Mouse (Mus musculus) spleen, adult 12 weeks (tissue): Measurements from ENCODE around the gene Olfr433.
"Not testable (repeated sequence)": the region's sequence is repeated elsewhere in the genome, so short reads cannot be mapped to it uniquely, and the experiment has no call there.

ENCODE experiments used
- DNase-seq: peaks from one replicate; pipeline ENCODE4 v3.0.0; 2022; ENCODE audit warnings: low spot score

Gene Olfr433

DNA sequence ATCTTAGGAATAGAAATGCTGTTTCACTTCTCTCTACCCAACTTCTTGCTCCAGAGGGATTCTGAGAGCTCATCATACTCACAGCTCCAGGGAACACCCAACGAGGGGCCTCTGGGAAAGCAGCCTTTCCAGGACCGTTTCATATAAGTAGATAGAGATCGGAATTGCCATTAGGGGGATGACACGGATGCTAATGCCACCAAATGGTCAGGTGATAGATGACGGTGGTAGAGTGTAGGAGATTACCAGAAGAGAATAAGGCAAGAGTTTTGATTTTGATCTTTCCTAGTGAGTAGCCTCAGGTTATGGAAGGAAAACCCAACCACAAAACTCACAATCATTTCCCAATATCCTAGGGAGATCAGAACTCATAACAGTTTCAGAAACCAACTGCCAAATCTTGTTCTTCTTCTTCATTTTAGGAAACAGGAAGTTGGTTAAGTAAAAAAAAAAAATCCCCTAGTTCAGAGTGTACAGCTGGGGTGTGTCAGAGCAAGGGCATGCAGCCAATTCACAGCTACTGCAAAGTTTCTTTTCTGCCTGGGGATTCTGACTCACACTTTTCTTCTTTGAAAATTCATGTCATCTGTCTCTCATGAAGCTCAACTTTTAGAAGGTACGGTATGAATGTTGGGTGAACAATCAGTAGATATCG lies at the start of gene Olfr433:
TSS of gene Olfr433 (plus strand) at position 183 of the 655 bp plus-strand sequence.
- no peak for DNase-seq

DNA sequence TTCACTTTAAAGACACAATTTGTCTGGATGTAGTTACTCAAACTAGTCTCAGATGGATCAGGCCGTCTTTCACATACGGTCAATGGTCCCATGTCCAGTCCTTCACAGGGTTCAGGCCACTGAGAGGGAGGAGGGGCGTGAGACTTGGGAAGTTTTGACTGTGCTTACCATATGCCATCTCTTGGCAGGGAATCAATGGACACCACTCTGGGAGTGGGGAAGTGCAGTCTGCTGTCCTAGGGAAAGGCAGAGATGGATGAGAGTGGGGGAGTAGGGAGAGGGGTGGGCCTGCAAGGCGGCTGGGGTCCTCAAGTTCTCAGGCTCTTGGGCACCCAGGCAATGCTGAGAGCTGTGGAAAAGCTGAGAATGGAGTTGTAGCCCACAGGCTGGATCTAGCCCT lies 45.5 kb upstream of the Olfr433 start:
- no peak for DNase-seq

DNA sequence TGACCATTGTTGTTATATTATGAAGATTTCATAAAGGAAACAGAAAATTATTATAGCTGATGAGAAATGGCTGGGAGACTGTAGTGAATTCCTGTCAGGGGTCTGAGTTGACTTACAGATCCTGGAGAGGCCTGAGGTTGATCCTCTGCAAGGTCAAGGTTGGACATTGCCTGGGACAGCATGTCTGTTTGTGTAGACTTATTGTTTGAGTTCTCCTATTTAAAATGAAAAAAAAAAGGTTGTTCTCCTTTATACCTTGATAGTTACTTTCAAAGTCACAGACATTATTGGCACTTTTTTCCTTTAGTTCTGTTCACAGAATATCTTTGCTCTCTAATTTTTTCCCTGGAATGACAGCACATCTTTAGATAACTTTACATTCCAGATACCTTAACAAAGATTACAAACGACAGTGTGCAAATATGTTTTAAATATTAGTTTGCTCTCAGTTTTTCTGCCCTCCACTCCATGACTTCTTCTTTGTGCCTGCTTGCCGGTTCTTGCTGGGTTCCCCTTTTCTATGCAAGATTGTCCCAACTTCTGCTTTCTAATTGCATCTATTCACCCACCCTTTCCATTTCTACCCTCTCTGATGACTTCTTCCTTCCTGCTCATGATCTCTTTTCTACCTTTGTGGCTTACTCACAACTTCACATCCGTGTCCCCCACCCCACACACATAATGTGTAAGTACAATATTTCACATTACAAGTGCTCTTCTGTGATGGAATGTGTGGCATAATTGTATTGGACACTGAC lies 36.0 kb upstream of the Olfr433 start:
- not testable (repeated sequence) for DNase-seq

DNA sequence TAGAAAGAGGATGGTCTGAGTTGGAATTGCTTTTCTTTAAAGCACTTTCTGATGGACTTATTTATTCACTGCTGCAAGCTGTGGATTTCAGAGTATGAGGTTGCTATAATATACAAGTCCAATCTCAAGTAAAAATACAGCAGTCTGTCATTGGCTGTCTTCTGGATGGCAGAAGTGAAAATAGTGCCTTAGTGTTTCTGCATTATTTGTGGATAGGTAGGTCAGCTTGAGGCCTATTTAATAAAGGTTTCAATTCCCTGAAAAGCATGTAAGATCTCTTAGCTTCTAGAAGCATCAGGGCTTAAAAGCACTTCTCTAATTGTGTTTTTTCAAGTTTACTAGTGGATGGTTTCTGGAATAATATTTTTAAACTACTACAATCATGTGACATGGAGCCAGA lies 33.5 kb upstream of the Olfr433 start:
- not testable (repeated sequence) for DNase-seq

- DNase-seq = no peak
Measured at GRCm38 (mm10) chr1:174031698-174032097, 8.8 kb upstream of the Olfr433 start, which contains the start of gene Ifi205. Ifi205 (minus strand) TSS chr1:174031810.

GRCm38 (mm10) chr1:174035841-174036240 lies 4.7 kb upstream of the Olfr433 start:
- DNase-seq = no peak

DNA sequence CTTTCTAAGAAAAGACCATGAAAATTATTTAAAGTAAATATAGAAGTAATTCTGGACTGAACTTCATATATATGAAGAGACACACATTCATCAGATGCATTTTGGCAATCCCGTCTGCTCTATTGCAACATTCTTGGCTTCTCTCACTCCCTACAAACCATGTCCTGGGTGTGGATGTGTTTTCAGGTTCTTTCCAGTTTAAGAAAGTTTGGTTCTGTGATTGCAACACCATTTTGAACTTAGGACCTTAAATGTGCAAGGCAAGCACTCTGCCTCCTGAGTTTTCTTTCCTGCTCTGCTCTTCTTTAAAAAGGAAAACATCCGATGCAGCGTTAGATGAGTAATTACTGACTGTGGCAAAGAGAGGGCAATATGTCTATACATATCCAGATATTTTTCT lies 2.0 kb upstream of the Olfr433 start:
- DNase-seq = no peak

GRCm38 (mm10) chr1:174042091-174042884 lies 1.8 kb downstream of the Olfr433 start:
- not testable (repeated sequence) for DNase-seq

- DNase-seq = no peak
Measured at GRCm38 (mm10) chr1:174044431-174044830, 3.9 kb downstream of the Olfr433 start.

DNA sequence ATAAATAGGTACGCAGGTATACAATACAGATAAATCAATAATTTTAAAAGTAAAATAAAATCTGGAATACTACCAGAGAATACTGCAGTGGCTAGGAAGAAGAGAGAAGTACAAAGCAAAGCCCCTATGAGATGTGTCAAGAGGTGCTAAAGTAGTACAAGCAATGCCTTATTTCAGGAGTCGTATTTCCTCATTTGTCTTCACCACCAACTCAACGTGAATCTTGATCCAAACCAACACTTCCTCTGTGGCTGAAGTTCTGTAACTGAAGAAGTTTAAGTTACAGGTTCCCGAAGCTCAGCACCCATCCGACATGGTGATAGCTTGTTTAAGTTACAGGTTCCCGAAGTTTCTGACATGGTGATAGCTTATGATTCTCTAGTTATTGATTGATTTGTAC lies 7.7 kb downstream of the Olfr433 start:
- not testable (repeated sequence) for DNase-seq

GRCm38 (mm10) chr1:174048893-174049292 lies 8.4 kb downstream of the Olfr433 start, which contains the start of gene Olfr432:
Olfr432 (plus strand) TSS chr1:174049205.
- no peak for DNase-seq

GRCm38 (mm10) chr1:174049357-174049756 lies 8.9 kb downstream of the Olfr433 start:
- DNase-seq = not testable (repeated sequence)

DNA sequence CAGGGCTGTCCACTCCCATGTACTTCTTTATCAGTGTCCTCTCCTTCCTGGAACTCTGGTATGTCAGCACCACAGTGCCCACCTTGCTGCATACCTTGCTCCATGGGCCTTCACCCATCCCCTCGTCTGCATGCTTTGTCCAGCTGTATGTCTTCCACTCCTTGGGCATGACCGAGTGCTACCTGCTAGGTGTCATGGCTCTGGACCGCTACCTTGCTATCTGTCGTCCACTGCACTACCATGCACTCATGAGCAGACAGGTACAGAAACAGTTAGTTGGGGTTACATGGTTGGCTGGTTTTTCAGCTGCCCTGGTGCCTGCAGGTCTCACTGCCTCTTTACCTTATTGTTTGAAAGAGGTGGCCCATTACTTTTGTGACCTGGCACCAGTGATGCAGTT lies 10.0 kb downstream of the Olfr433 start:
- no peak for DNase-seq

DNA sequence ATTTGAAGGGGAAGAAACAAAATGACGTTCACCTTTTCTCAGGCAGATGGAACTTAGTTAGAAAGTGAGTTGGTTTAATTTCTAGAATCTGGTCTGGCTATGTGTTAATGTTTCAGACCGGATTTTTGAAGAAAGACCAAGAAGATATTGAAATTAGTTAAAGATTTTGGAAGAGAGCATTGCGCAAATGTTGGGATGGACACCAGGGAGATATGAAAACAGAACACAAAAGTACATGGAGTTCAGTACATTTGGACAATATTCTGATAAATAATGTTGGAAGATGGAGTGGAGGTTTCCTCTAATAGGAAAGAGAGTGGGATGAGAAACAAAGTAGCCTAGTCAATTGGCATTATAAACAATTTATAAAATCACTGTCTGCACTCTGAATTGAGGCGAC lies 11.0 kb downstream of the Olfr433 start:
- no peak for DNase-seq

GRCm38 (mm10) chr1:174051931-174052536 lies 11.5 kb downstream of the Olfr433 start:
- DNase-seq = no peak

DNA sequence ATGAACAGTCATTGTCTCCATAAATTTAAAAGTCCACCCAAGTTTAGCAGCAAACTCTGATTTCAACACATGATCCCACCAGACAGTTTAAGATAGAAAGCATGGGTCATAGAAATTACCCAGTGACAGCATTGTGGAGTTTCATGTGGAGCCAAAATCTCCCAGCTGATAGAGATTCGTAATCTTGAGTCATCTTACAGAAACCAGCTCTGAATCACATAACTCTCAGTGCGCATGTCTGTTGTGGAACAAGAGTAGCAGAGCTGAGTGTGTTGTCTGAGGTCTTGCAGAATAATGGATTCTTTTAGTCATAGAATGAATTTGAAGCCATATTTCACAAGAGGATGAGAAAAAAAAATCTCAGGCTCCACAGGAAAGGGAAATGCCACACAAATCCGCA lies 12.5 kb downstream of the Olfr433 start:
- DNase-seq = no peak

- no peak for DNase-seq
Measured at GRCm38 (mm10) chr1:174055248-174055647, 14.7 kb downstream of the Olfr433 start.

DNA sequence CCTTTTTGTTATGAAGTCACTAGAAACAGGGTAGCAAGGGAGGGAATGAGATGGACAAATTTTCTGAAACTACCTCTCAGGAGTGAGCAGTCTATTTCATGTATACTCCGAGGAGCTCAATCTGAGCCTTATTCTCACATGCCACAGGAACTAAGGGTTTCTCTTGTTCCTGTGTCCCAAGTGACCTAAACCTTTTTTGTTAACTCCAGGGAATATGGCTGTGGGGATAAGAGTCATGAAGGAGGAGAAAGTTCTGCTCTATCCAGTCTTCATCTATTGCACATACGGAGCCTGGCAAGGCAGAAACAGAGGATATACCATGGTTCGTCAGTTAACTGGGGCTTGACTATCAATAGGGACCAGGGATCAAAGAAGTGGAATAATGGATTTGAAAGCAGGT lies 25.8 kb downstream of the Olfr433 start, which contains the start of gene Olfr430:
TSS of gene Olfr430 (plus strand) at position 301 of the 400 bp plus-strand sequence.
- DNase-seq = no peak

- DNase-seq = no peak
Measured at GRCm38 (mm10) chr1:174084031-174084430, 43.5 kb downstream of the Olfr433 start, which contains the start of gene Olfr429. Olfr429 (plus strand) TSS chr1:174084331.
